Mouse (Mus musculus) lung, embryonic 16.5 days (tissue): ENCODE data around the gene Asb15. TPM values are rescaled to one million over a fixed set of nuclear protein-coding genes. Genes with fewer than 3 reads are reported as not detected.

Experiments
- ATAC-seq: fragments of 200-750 bp; cut with Nextera tagmentation; 2 replicates; pipeline ENCODE4 v1.8.0; 2017; ENCODE audit warnings: low read depth, mild to moderate bottlenecking, moderate library complexity
- H3K27ac ChIP-seq: fragments of 300-500 bp; sonication (generic); 2 replicates; pipeline ENCODE4 v1.5.1; 2014; ENCODE audit warnings: mild to moderate bottlenecking, control low read depth, low read length
- H3K27me3 ChIP-seq: fragments of 300-500 bp; sonication (generic); 2 replicates; pipeline ENCODE4 v1.6.1; 2014; ENCODE audit warnings: low read depth, low read length, mixed read lengths; ENCODE audit not compliant: control insufficient read depth, insufficient read depth
- H3K36me3 ChIP-seq: fragments of 300-500 bp; sonication (generic); 2 replicates; pipeline ENCODE4 v1.6.1; 2014; ENCODE audit warnings: low read length; ENCODE audit not compliant: control insufficient read depth, insufficient read depth
- H3K4me1 ChIP-seq: fragments of 300-500 bp; sonication (generic); replicated peaks from 2 replicates; pipeline ENCODE4 v1.6.1; 2014; ENCODE audit warnings: low read length, mixed read lengths; ENCODE audit not compliant: control insufficient read depth, insufficient read depth
- H3K4me2 ChIP-seq: fragments of 300-500 bp; sonication (generic); 2 replicates; pipeline ENCODE4 v1.6.1; 2014; ENCODE audit warnings: low read depth, low read length, control low read depth
- H3K4me3 ChIP-seq: fragments of 300-500 bp; sonication (generic); 2 replicates; pipeline ENCODE4 v1.5.1; 2014; ENCODE audit warnings: mild to moderate bottlenecking, low read length, control low read depth
- H3K9ac ChIP-seq: fragments of 300-500 bp; sonication (generic); 2 replicates; pipeline ENCODE4 v1.6.1; 2014; ENCODE audit warnings: low read length, control low read depth
- H3K9me3 ChIP-seq: fragments of 300-500 bp; sonication (generic); 2 replicates; pipeline ENCODE4 v1.6.1; 2016; ENCODE audit warnings: low read length; ENCODE audit not compliant: control insufficient read depth
- WGBS: fragments of 180-500 bp; shearing (Covaris S2); extraction: QIAGEN DNeasy Blood & Tissue Kit; methylation state at CpG from one replicate; pipeline ENCODE4 v1.1.7; 2014; 5-methylcytosine and 5-hydroxymethylcytosine counted together
- polyA plus RNA-seq: library from polyadenylated mRNA; unstranded; fragments of >200 nt; fragmentation: Nextera tagmentation; extraction: Ambion mirVana; gene quantifications from 2 replicates; pipeline ENCODE4 v1.2.1, GENCODE M21; 2015

The Asb15 gene
- polyA plus RNA-seq, 1 experiment from 2014 or later = 0.11 TPM

GRCm38 (mm10) chr6:24573319-24573718, 45.4 kb downstream of the Asb15 start:
- Histone ChIP-seq H3K27ac (no peak overlapping the region), H3K4me1 (no peaks in the 10 kb centered on the region; the same call in 1 of the 2 replicates), H3K4me3 (no peak overlapping the region), H3K4me2 (no peak overlapping the region), H3K36me3 (no peaks in the 10 kb centered on the region), H3K9me3 (0 out of 2 replicates have a peak, but pooled peaks cover 2% of the 10 kb centered on the region), H3K9ac (no peak overlapping the region), H3K27me3 (no peaks in the 10 kb centered on the region)
- ATAC-seq = no peak

GRCm38 (mm10) chr6:24583456-24583855, 55.5 kb downstream of the Asb15 start:
- H3K9ac ChIP-seq = no peak overlapping the region
- H3K27me3 ChIP-seq = no peaks in the 10 kb centered on the region
- no peaks in the 10 kb centered on the region for H3K9me3 ChIP-seq
- WGBS = 78% methylated on average over 3 of the region's 3 CpGs
- H3K36me3 ChIP-seq = no peaks in the 10 kb centered on the region
- H3K27ac ChIP-seq = no peak overlapping the region
- ATAC-seq = no peak
- H3K4me3 ChIP-seq = no peak overlapping the region
- peaks cover 18% of the 10 kb centered on the region for H3K4me1 ChIP-seq
- no peak overlapping the region for H3K4me2 ChIP-seq

GRCm38 (mm10) chr6:24585431-24586310, 57.7 kb downstream of the Asb15 start:
- Histone ChIP-seq H3K9me3 (no peaks in the 10 kb centered on the region), H3K36me3 (no peaks in the 10 kb centered on the region), H3K4me3 (no peak overlapping the region), H3K27ac (peak overlapping the region; percentile 64), H3K9ac (no peak overlapping the region), H3K27me3 (no peaks in the 10 kb centered on the region), H3K4me2 (no peak overlapping the region), H3K4me1 (peaks cover 18% of the 10 kb centered on the region)
- WGBS = 19% methylated on average over 9 of the region's 10 CpGs
- peak; percentile 63 for ATAC-seq

GRCm38 (mm10) chr6:24586885-24587284, 58.9 kb downstream of the Asb15 start:
- peak; percentile 59 for ATAC-seq
- peaks cover 22% of the 10 kb centered on the region for H3K4me1 ChIP-seq
- H3K27me3 ChIP-seq = no peaks in the 10 kb centered on the region
- no peak overlapping the region for H3K9ac ChIP-seq
- H3K4me3 ChIP-seq = no peak overlapping the region
- WGBS = 11% methylated on average over 3 of the region's 3 CpGs
- no peaks in the 10 kb centered on the region for H3K36me3 ChIP-seq
- H3K4me2 ChIP-seq = no peak overlapping the region
- H3K9me3 ChIP-seq = no peaks in the 10 kb centered on the region
- H3K27ac ChIP-seq = peak overlapping the region; percentile 61

- Histone ChIP-seq H3K4me3 (no peak overlapping the region), H3K9ac (no peak overlapping the region), H3K27ac (peak overlapping the region; percentile 55), H3K36me3 (no peaks in the 10 kb centered on the region), H3K4me2 (no peak overlapping the region), H3K27me3 (no peaks in the 10 kb centered on the region), H3K9me3 (no peaks in the 10 kb centered on the region), H3K4me1 (peaks cover 24% of the 10 kb centered on the region)
- ATAC-seq = peak; percentile 36; the same call in 1 of the 2 replicates
- 79% methylated on average over 5 of the region's 5 CpGs for WGBS
Observed at GRCm38 (mm10) chr6:24590282-24590681, 62.3 kb downstream of the Asb15 start.

- peaks cover 15% of the 10 kb centered on the region for H3K4me1 ChIP-seq
- ATAC-seq = peak; percentile 93
- H3K4me3 ChIP-seq = no peak overlapping the region
- no peak overlapping the region for H3K9ac ChIP-seq
- no peaks in the 10 kb centered on the region for H3K36me3 ChIP-seq
- no peaks in the 10 kb centered on the region for H3K27me3 ChIP-seq
- peak overlapping the region; percentile 19 for H3K27ac ChIP-seq
- H3K9me3 ChIP-seq = no peaks in the 10 kb centered on the region
- H3K4me2 ChIP-seq = no peak overlapping the region
- WGBS = 24% methylated on average over 10 of the region's 10 CpGs
Observed at GRCm38 (mm10) chr6:24591525-24592218, 63.7 kb downstream of the Asb15 start.

- Histone ChIP-seq H3K4me3 (no peak within 1 kb of the TSS), H3K4me2 (no peak within 1 kb of the TSS), H3K4me1 (peaks cover 11% of the 10 kb centered on the region), H3K9me3 (no peaks in the 10 kb centered on the region), H3K27me3 (no peaks in the 10 kb centered on the region), H3K27ac (no peak within 1 kb of the TSS), H3K9ac (no peak within 1 kb of the TSS), H3K36me3 (no peaks in the 10 kb centered on the region)
- ATAC-seq = no peak; the same call in 1 of the 2 replicates
- 48% methylated on average over 10 of the region's 10 CpGs for WGBS
Observed at GRCm38 (mm10) chr6:24597500-24597899, 69.6 kb downstream of the Asb15 start, which contains the start of gene Lmod2. Lmod2 (plus strand) TSS chr6:24597762.

GRCm38 (mm10) chr6:24599179-24599578, 71.2 kb downstream of the Asb15 start:
- 89% methylated on average over 6 of the region's 6 CpGs for WGBS
- Histone ChIP-seq H3K27ac (no peak overlapping the region), H3K4me3 (no peak overlapping the region)

GRCm38 (mm10) chr6:24599639-24600038, 71.7 kb downstream of the Asb15 start:
- no peaks in the 10 kb centered on the region for H3K36me3 ChIP-seq
- no peak overlapping the region for H3K9ac ChIP-seq
- ATAC-seq = no peak
- H3K27me3 ChIP-seq = no peaks in the 10 kb centered on the region
- no peak overlapping the region for H3K4me2 ChIP-seq
- no peak overlapping the region for H3K4me3 ChIP-seq
- H3K27ac ChIP-seq = no peak overlapping the region
- whole genome bisulfite sequencing = 78% methylated on average over 5 of the region's 5 CpGs
- H3K4me1 ChIP-seq = peaks cover 11% of the 10 kb centered on the region
- H3K9me3 ChIP-seq = no peaks in the 10 kb centered on the region

More at GRCm38 (mm10) chr6:24599179-24599578, 71.2 kb downstream of the Asb15 start:
- Histone ChIP-seq H3K9ac (no peak overlapping the region), H3K36me3 (no peaks in the 10 kb centered on the region), H3K27me3 (no peaks in the 10 kb centered on the region), H3K4me2 (no peak overlapping the region), H3K4me1 (peaks cover 11% of the 10 kb centered on the region), H3K9me3 (no peaks in the 10 kb centered on the region)
- ATAC-seq = no peak
